Mouse (Mus musculus) heart, embryonic 11.5 days (tissue): Measurements from ENCODE around the gene Pde4b. TPM values are rescaled to one million over a fixed set of nuclear protein-coding genes. Genes with fewer than 3 reads are reported as not detected.
A peak's percentile ranks its signal among the peaks of the same experiment; 100 is the strongest.

Experiments
- ATAC-seq: fragments of 200-750 bp; cut with Nextera tagmentation; replicated peaks from 2 replicates; pipeline ENCODE4 v1.8.0; 2017; ENCODE audit warnings: moderate library complexity; ENCODE audit not compliant: insufficient number of reproducible peaks, low FRiP score, low TSS enrichment
- H3K27ac ChIP-seq: fragments of 300-500 bp; sonication (generic); 2 replicates; pipeline ENCODE4 v1.5.1; 2014; ENCODE audit warnings: mild to moderate bottlenecking, low read depth, low read length
- H3K27me3 ChIP-seq: fragments of 300-500 bp; sonication (generic); 2 replicates; pipeline ENCODE4 v1.6.1; 2014; ENCODE audit warnings: mild to moderate bottlenecking, low read length, mixed read lengths; ENCODE audit not compliant: control insufficient read depth, insufficient read depth
- H3K36me3 ChIP-seq: fragments of 300-500 bp; sonication (generic); 2 replicates; pipeline ENCODE4 v1.6.1; 2014; ENCODE audit warnings: mild to moderate bottlenecking, low read length, moderate library complexity, mixed read lengths; ENCODE audit not compliant: control insufficient read depth, insufficient read depth
- H3K4me1 ChIP-seq: fragments of 300-500 bp; sonication (generic); 2 replicates; pipeline ENCODE4 v1.6.1; 2014; ENCODE audit warnings: low read length; ENCODE audit not compliant: control insufficient read depth, insufficient read depth
- H3K4me2 ChIP-seq: fragments of 300-500 bp; sonication (generic); 2 replicates; pipeline ENCODE4 v1.6.1; 2014; ENCODE audit warnings: mild to moderate bottlenecking, moderate library complexity
- H3K4me3 ChIP-seq: fragments of 300-500 bp; sonication (generic); 2 replicates; pipeline ENCODE4 v1.5.1; 2014; ENCODE audit warnings: low read depth, low read length
- H3K9ac ChIP-seq: fragments of 300-500 bp; sonication (generic); 2 replicates; pipeline ENCODE4 v1.6.1; 2014; ENCODE audit warnings: mild to moderate bottlenecking, low read depth, low read length, moderate library complexity
- H3K9me3 ChIP-seq: fragments of 300-500 bp; sonication (generic); replicated peaks from 2 replicates; pipeline ENCODE4 v1.6.1; 2016; ENCODE audit warnings: low read length; ENCODE audit not compliant: control insufficient read depth
- WGBS: fragments of 180-500 bp; shearing (Covaris S2); extraction: QIAGEN DNeasy Blood & Tissue Kit; methylation state at CpG from one replicate; pipeline ENCODE4 v1.1.7; 2014; ENCODE audit not compliant: insufficient replicate concordance; 5-methylcytosine and 5-hydroxymethylcytosine counted together
- polyA plus RNA-seq: library from polyadenylated mRNA; unstranded; fragments of >200 nt; fragmentation: Nextera tagmentation; extraction: Ambion mirVana; gene quantifications from 2 replicates; pipeline ENCODE4 v1.2.1, GENCODE M21; 2014

The Pde4b gene
- polyA plus RNA-seq, 1 experiment from 2014 or later: 23.9 TPM

DNA sequence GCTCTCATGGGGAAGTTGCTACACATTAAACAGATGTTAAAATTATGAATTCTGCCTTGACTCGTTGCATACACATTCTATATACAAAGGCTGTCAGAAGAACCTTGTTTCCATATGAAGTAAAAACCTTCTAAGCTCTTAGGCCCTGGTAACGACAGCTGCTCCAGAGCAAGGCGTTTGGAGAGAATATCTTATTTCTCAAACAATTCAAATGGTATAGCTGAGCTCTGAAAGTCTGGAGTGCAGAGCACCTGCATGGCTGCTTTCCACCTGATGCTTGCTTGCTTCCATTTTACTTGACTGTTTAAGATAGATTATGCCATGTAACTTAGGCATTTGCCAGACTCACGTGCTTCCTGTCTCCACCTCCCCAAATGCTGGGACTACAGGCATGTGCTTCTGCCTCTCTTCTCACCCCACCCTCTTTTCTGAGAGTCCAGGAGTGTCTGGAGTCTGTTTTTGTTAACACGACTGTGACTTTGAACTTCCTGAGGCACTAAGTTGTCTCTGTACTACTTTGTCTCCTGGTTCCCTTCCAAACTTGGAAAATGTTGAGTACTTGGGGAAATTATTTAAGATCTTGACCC lies 229.4 kb downstream of the Pde4b start:
- 0 out of 2 replicates have a peak, but pooled peaks cover under 1% of the 10 kb centered on the region for H3K4me1 ChIP-seq
- no peak overlapping the region for H3K9ac ChIP-seq
- WGBS: 58% methylated on average over 5 of the region's 5 CpGs
- no peaks in the 10 kb centered on the region for H3K9me3 ChIP-seq
- H3K4me2 ChIP-seq: no peak overlapping the region
- H3K27me3 ChIP-seq: no peaks in the 10 kb centered on the region
- ATAC-seq: no peak
- no peaks in the 10 kb centered on the region for H3K36me3 ChIP-seq
- H3K4me3 ChIP-seq: no peak overlapping the region
- H3K27ac ChIP-seq: no peak overlapping the region

GRCm38 (mm10) chr4:102318596-102318995 lies 231.3 kb downstream of the Pde4b start:
- H3K4me1 ChIP-seq: no peaks in the 10 kb centered on the region
- no peak overlapping the region for H3K27ac ChIP-seq
- H3K9me3 ChIP-seq: no peaks in the 10 kb centered on the region
- no peaks in the 10 kb centered on the region for H3K27me3 ChIP-seq
- H3K36me3 ChIP-seq: no peaks in the 10 kb centered on the region
- no peak overlapping the region for H3K4me3 ChIP-seq
- 83% methylated on average over 6 of the region's 6 CpGs for WGBS
- no peak for ATAC-seq
- H3K4me2 ChIP-seq: no peak overlapping the region
- H3K9ac ChIP-seq: no peak overlapping the region

- no peak for ATAC-seq
- no peaks in the 10 kb centered on the region for H3K9me3 ChIP-seq
- H3K4me1 ChIP-seq: no peaks in the 10 kb centered on the region
- H3K9ac ChIP-seq: no peak overlapping the region
- no peaks in the 10 kb centered on the region for H3K27me3 ChIP-seq
- H3K36me3 ChIP-seq: no peaks in the 10 kb centered on the region
- no peak overlapping the region for H3K4me2 ChIP-seq
- no peak overlapping the region for H3K4me3 ChIP-seq
- H3K27ac ChIP-seq: no peak overlapping the region
- WGBS: 63% methylated on average over 3 of the region's 3 CpGs
Observed at GRCm38 (mm10) chr4:102321340-102321739, 234.0 kb downstream of the Pde4b start.

GRCm38 (mm10) chr4:102332386-102332785 lies 245.0 kb downstream of the Pde4b start:
- H3K36me3 ChIP-seq: no peaks in the 10 kb centered on the region
- H3K9ac ChIP-seq: no peak overlapping the region
- no peaks in the 10 kb centered on the region for H3K27me3 ChIP-seq
- H3K27ac ChIP-seq: no peak overlapping the region
- WGBS: 93% methylated on average over 2 of the region's 2 CpGs
- no peak overlapping the region for H3K4me3 ChIP-seq
- no peaks in the 10 kb centered on the region for H3K9me3 ChIP-seq
- peaks cover 18% of the 10 kb centered on the region for H3K4me1 ChIP-seq
- no peak overlapping the region for H3K4me2 ChIP-seq
- ATAC-seq: no peak

DNA sequence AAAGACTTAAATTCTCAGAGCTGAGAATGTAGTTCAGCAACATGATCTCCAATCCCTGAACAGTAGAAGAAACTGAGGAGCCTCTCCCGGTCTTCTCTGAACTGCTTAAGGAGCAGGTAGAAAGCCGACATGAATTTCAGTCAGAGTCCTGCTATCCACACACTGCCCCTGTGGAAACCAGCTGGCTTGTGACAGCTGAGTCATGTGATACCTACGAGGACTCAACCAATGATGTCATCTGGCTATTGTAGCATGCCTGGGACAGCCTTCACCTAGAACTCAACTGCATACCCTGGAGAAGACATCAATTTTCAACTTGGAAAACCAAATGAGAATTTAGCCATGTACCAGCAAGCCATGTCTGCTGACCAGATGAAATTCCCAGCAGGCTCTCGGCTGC lies 245.5 kb downstream of the Pde4b start:
- no peak overlapping the region for H3K4me3 ChIP-seq
- H3K9ac ChIP-seq: no peak overlapping the region
- H3K9me3 ChIP-seq: no peaks in the 10 kb centered on the region
- no peak for ATAC-seq
- no peak overlapping the region for H3K4me2 ChIP-seq
- H3K27ac ChIP-seq: peak overlapping the region; percentile 57
- H3K36me3 ChIP-seq: no peaks in the 10 kb centered on the region
- H3K27me3 ChIP-seq: no peaks in the 10 kb centered on the region
- WGBS: 64% methylated on average over 4 of the region's 4 CpGs
- H3K4me1 ChIP-seq: peaks cover 18% of the 10 kb centered on the region

DNA sequence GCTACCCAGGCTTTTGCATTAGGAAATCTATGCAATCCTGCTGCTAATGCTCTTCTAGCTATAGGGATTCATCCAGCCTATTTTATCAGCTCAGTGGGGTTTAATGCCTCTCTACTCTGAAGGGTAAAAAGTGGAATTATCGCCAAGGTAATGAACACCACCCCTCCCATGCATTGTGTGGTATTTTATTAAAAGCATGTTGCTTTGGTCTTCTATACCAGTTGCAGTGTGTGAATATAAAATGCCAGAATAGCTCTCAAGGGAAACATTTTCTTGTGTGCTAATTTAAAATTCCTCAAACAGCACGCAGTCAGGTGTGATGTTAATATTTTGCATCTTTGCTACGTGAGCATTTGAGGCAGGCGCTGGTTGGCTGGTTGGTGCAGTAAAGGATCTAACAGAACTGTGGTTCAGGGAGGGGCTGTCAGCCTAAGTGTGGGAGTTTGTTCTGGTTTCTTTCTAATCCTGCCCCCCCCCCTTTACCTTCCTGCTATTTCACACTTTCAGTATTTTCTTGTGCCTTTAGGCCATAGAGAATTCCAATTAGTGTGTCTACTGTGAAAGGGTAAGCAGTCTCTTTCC lies 259.7 kb downstream of the Pde4b start:
- H3K9ac ChIP-seq: no peak overlapping the region
- no peaks in the 10 kb centered on the region for H3K27me3 ChIP-seq
- no peaks in the 10 kb centered on the region for H3K36me3 ChIP-seq
- H3K9me3 ChIP-seq: no peaks in the 10 kb centered on the region
- no peak overlapping the region for H3K4me3 ChIP-seq
- 72% methylated on average over 4 of the region's 4 CpGs for WGBS
- no peaks in the 10 kb centered on the region for H3K4me1 ChIP-seq
- ATAC-seq: no peak
- H3K4me2 ChIP-seq: no peak overlapping the region
- no peak overlapping the region for H3K27ac ChIP-seq

- Histone ChIP-seq H3K27ac (no peak overlapping the region), H3K4me2 (no peak overlapping the region), H3K27me3 (no peaks in the 10 kb centered on the region), H3K4me1 (peaks cover 3% of the 10 kb centered on the region; the same call in 1 of the 2 replicates), H3K9ac (no peak overlapping the region), H3K36me3 (no peaks in the 10 kb centered on the region), H3K4me3 (no peak overlapping the region), H3K9me3 (no peaks in the 10 kb centered on the region)
- 97% methylated on average over 1 of the region's 1 CpGs for WGBS
- no peak for ATAC-seq
Observed at GRCm38 (mm10) chr4:102351476-102352475, 264.4 kb downstream of the Pde4b start.

DNA sequence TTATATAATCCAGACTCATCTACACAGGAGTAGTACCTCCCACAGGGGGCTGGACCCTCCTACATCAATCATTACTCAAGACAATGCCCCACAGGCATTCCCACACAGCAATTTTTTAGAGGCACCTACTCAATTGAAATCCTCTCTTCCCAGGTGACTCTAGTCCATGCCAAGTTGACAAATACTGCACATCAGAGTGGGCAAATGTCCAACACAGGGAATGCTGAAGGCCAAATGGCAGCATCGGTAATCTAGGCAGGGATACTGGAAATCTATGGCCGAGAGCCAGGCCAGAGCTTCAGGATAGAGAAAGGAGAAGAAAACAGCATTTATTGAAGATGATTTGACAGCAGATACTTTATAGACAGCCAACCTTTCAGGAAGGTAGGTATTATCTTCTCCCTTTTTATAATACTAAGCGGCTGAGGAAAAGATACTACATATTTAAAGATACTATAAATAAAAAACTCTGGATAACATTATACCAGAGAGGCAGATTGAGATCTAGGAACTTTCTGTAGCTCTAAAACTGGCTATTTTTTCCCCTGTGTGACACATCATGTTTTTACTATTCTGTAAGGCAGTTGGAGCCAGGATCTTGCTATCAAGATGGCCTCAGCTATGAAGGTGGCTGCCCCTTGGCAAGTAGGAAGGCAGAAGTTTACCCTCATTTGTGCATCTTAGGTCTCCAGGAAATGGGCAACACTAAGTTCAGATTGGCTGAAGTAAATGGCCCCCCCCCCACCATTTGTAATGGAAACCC lies 266.5 kb downstream of the Pde4b start:
- H3K9ac ChIP-seq: no peak overlapping the region
- no peak overlapping the region for H3K27ac ChIP-seq
- H3K27me3 ChIP-seq: no peaks in the 10 kb centered on the region
- no peaks in the 10 kb centered on the region for H3K36me3 ChIP-seq
- H3K9me3 ChIP-seq: no peaks in the 10 kb centered on the region
- no peak overlapping the region for H3K4me2 ChIP-seq
- no peak for ATAC-seq
- 87% methylated on average over 3 of the region's 3 CpGs for WGBS
- no peak overlapping the region for H3K4me3 ChIP-seq
- H3K4me1 ChIP-seq: peaks cover 3% of the 10 kb centered on the region; the same call in 1 of the 2 replicates
